Mouse (Mus musculus) lung, embryonic 15.5 days (tissue): ENCODE measurements around the gene Cdhr5. TPM values are rescaled to one million over a fixed set of nuclear protein-coding genes. Genes with fewer than 3 reads are reported as not detected.

ENCODE experiments used
- ATAC-seq: fragments of 200-750 bp; cut with Nextera tagmentation; 2 replicates; pipeline ENCODE4 v1.8.0; 2017; ENCODE audit warnings: moderate number of reproducible peaks, borderline replicate concordance; ENCODE audit not compliant: low FRiP score, low TSS enrichment; ENCODE audit errors: extremely low read depth
- H3K27ac ChIP-seq: fragments of 300-500 bp; sonication (generic); 2 replicates; pipeline ENCODE4 v1.5.1; 2015; ENCODE audit warnings: moderate library complexity, mild to moderate bottlenecking, inconsistent platforms
- H3K27me3 ChIP-seq: fragments of 300-500 bp; sonication (generic); 2 replicates; pipeline ENCODE4 v1.6.1; 2015; ENCODE audit warnings: inconsistent platforms
- H3K36me3 ChIP-seq: fragments of 300-500 bp; sonication (generic); 2 replicates; pipeline ENCODE4 v1.6.1; 2015; ENCODE audit warnings: inconsistent platforms
- H3K4me1 ChIP-seq: fragments of 300-500 bp; sonication (generic); 2 replicates; pipeline ENCODE4 v1.6.1; 2015; ENCODE audit warnings: inconsistent platforms
- H3K4me2 ChIP-seq: fragments of 300-500 bp; sonication (generic); 2 replicates; pipeline ENCODE4 v1.6.1; 2015; ENCODE audit warnings: inconsistent platforms, mild to moderate bottlenecking, moderate library complexity
- H3K4me3 ChIP-seq: fragments of 300-500 bp; sonication (generic); 2 replicates; pipeline ENCODE4 v1.5.1; 2015; ENCODE audit warnings: mild to moderate bottlenecking, inconsistent platforms
- H3K9ac ChIP-seq: fragments of 300-500 bp; sonication (generic); 2 replicates; pipeline ENCODE4 v1.6.1; 2015; ENCODE audit warnings: inconsistent platforms
- H3K9me3 ChIP-seq: fragments of 300-500 bp; sonication (generic); 2 replicates; pipeline ENCODE4 v1.6.1; 2016; ENCODE audit warnings: inconsistent platforms
- WGBS: fragments of 180-500 bp; shearing (Covaris S2); methylation state at CpG from one replicate; pipeline ENCODE4 v1.1.7; 2015; 5-methylcytosine and 5-hydroxymethylcytosine counted together
- microRNA counts: library from miRNA; unstranded; fragments of <30 nt; microRNA quantifications from one replicate; lab custom pipeline; 2016
- microRNA-seq: library from miRNA; unstranded; fragments of <30 nt; microRNA quantifications from one replicate; pipeline ENCODE4, GENCODE M21; 2016
- polyA plus RNA-seq: library from polyadenylated mRNA; unstranded; fragments of >200 nt; fragmentation: Nextera tagmentation; extraction: Ambion mirVana; gene quantifications from 2 replicates; pipeline ENCODE4 v1.2.1, GENCODE M21; 2015

Cdhr5 gene
- polyA plus RNA-seq, 1 experiment from 2014 or later: not detected

DNA sequence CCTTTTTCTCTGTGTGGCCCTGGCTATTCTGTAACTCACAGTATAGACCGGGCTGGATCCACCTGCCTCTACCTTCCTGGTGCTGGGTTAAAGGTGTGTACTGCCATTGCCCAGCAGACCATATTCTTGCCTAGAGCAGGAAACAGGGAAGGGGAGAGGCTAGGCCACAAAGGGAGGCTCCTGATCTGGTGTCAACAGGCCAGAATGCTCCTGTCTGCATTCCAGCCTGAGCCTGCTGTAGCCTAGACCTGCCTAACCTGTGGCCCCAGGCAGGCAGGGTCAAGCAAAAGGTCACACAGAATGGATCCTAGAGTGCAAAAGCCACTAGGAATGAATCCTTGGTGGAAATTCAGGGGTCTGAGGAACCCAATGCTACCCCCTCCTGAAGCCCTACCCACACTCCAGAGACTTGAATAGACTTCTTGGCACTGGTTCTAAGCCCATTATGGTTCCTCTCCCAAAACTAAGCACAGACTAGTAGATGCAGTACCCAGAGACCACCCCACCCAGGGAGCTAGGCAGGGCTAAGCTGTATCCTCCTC is 57.0 kb downstream of the Cdhr5 start:
- H3K4me2 ChIP-seq: no peak overlapping the region
- no peaks in the 10 kb centered on the region for H3K36me3 ChIP-seq
- peaks cover 40% of the 10 kb centered on the region for H3K4me1 ChIP-seq
- 100% methylated on average over 1 of the region's 1 CpGs for WGBS
- no peak overlapping the region for H3K4me3 ChIP-seq
- ATAC-seq: no peak
- no peaks in the 10 kb centered on the region for H3K27me3 ChIP-seq
- no peak overlapping the region for H3K27ac ChIP-seq
- H3K9ac ChIP-seq: no peak overlapping the region
- H3K9me3 ChIP-seq: no peaks in the 10 kb centered on the region

MicroRNAs within 50 kb of the gene (microRNA counts, 519-probe panel; counts per million panel counts)
- 2,661 counts per million, percentile 66 among the panel's probes with 10 or more counts for microRNA mmu-miR-210 (lab: Ali Mortazavi, UCI)

Small RNA genes within 50 kb of the gene (microRNA-seq; reads per million reads assigned to microRNA genes)
- 484 reads per million, percentile 70 among the genes with 10 or more reads in this experiment for gene Mir210

Other genes with a start within 250 kb of the Cdhr5 start
- gene Gm17387, start 247.7 kb downstream of the Cdhr5 start, polyA plus RNA-seq: not detected in 2 replicates
- gene B4galnt4, start 215.7 kb downstream of the Cdhr5 start, polyA plus RNA-seq: 5.3 and 5.8 TPM in 2 replicates
- gene Pkp3, start 198.6 kb downstream of the Cdhr5 start, polyA plus RNA-seq: 14.6 and 15.2 TPM in 2 replicates
- gene Sigirr, start 176.2 kb downstream of the Cdhr5 start, polyA plus RNA-seq: 12.8 and 15.1 TPM in 2 replicates
- gene Ano9, start 159.0 kb downstream of the Cdhr5 start, polyA plus RNA-seq: 6.4 and 6.5 TPM in 2 replicates
- gene Ptdss2, start 154.4 kb downstream of the Cdhr5 start, polyA plus RNA-seq: 70.1 and 70.6 TPM in 2 replicates
- gene Rnh1, start 103.9 kb downstream of the Cdhr5 start, polyA plus RNA-seq: 143 and 152 TPM in 2 replicates
- gene Hras, start 82.8 kb downstream of the Cdhr5 start, polyA plus RNA-seq: 99.9 and 102 TPM in 2 replicates
- 5.8 and 6.9 TPM in 2 replicates for gene Lrrc56, start 82.6 kb downstream of the Cdhr5 start, polyA plus RNA-seq
- gene Lmntd2, start 62.7 kb downstream of the Cdhr5 start, polyA plus RNA-seq: 1.1 and 1.3 TPM in 2 replicates
- gene Rassf7, start 60.9 kb downstream of the Cdhr5 start, polyA plus RNA-seq: 59.7 and 62.6 TPM in 2 replicates
- 71.8 and 71.9 TPM in 2 replicates for gene Phrf1, start 48.0 kb downstream of the Cdhr5 start, polyA plus RNA-seq
- 3.0 and 4.6 TPM in 2 replicates for gene Irf7, start 10.3 kb downstream of the Cdhr5 start, polyA plus RNA-seq
- gene Sct, start 2.3 kb upstream of the Cdhr5 start, polyA plus RNA-seq: 2.3 and 2.6 TPM in 2 replicates
- gene Drd4, start 15.2 kb upstream of the Cdhr5 start, polyA plus RNA-seq: 0.49 and 0.57 TPM in 2 replicates
- 56.0 and 56.2 TPM in 2 replicates for gene Deaf1, start 50.9 kb upstream of the Cdhr5 start, polyA plus RNA-seq
- gene Tmem80, start 51.0 kb upstream of the Cdhr5 start, polyA plus RNA-seq: 42.3 and 45.8 TPM in 2 replicates
- 29.1 and 29.8 TPM in 2 replicates for gene Eps8l2, start 62.1 kb upstream of the Cdhr5 start, polyA plus RNA-seq
- gene Taldo1, start 115.4 kb upstream of the Cdhr5 start, polyA plus RNA-seq: 281 and 293 TPM in 2 replicates
- gene Gatd1, start 137.3 kb upstream of the Cdhr5 start, polyA plus RNA-seq: 50.8 and 51.8 TPM in 2 replicates
- 0.52 and 0.90 TPM in 2 replicates for gene Cend1, start 152.7 kb upstream of the Cdhr5 start, polyA plus RNA-seq
- 24.9 and 25.1 TPM in 2 replicates for gene Slc25a22, start 161.1 kb upstream of the Cdhr5 start, polyA plus RNA-seq
- gene Pidd1, start 167.2 kb upstream of the Cdhr5 start, polyA plus RNA-seq: 14.4 and 15.8 TPM in 2 replicates
- gene Rplp2, start 170.6 kb upstream of the Cdhr5 start, polyA plus RNA-seq: 1,155 and 1,294 TPM in 2 replicates
- 35.9 and 41.6 TPM in 2 replicates for gene Pnpla2, start 178.4 kb upstream of the Cdhr5 start, polyA plus RNA-seq
- gene Cracr2b, start 184.3 kb upstream of the Cdhr5 start, polyA plus RNA-seq: 35.6 and 40.8 TPM in 2 replicates
- gene Cd151, start 190.6 kb upstream of the Cdhr5 start, polyA plus RNA-seq: 24.4 and 30.7 TPM in 2 replicates
- 66.9 and 69.2 TPM in 2 replicates for gene Polr2l, start 198.3 kb upstream of the Cdhr5 start, polyA plus RNA-seq
- gene Tspan4, start 198.5 kb upstream of the Cdhr5 start, polyA plus RNA-seq: 96.9 and 100 TPM in 2 replicates